Mouse (Mus musculus) kidney, postnatal 14 days (tissue): ENCODE results near the gene Nup155.

Experiments
- DNase-seq: peaks from one replicate; pipeline ENCODE4 v3.0.0; 2022; ENCODE audit warnings: mixed read lengths

Gene Nup155

DNA sequence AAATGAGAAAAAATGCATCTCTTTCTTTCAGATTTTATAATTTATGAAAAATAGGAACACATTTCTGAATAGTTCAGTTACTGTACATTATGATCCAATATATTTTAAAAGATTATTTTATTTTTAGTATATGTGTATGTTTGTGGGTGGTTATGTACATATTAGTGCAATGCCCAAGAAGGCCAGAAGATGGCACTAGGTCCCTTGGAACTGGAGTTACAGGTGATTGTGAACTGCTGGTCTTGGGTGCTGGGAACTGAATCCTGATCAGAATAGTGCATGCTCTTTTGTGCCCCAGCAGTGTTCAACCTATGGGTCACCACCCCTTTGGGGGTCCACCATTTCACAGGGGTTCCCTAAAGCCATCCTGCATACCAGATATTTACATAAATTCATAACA is 91.2 kb downstream of the Nup155 start:
- DNase-seq = no peak

DNA sequence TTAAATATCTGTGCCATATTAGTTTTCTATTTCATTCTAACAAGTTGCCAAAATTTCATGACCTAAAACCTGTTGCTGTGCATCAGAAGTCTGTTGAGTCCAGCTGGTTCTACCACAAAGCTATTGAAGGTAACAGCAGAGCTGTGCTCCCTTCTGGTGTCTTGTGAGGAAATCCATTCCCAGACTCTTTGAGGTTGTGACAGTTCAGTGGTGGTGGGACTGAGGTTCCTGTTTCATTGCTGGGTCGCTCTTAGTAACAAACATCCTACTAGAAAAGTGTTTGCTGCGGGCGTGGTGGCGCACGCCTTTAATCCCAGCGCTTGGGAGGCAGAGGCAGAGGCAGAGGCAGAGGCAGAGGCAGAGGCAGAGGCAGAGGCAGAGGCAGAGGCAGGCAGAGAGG is 99.3 kb downstream of the Nup155 start:
- no peak for DNase-seq
